Mouse (Mus musculus) liver, embryonic 11.5 days (tissue): ENCODE data around the gene Cpn2. TPM values are rescaled to one million over a fixed set of nuclear protein-coding genes. Genes with fewer than 3 reads are reported as not detected.

ENCODE experiments used
- ATAC-seq: fragments of 200-750 bp; cut with Nextera tagmentation; replicated peaks from 2 replicates; pipeline ENCODE4 v1.8.0; 2017; ENCODE audit warnings: moderate number of reproducible peaks, mild to moderate bottlenecking, moderate TSS enrichment, moderate library complexity; ENCODE audit not compliant: low FRiP score
- DNase-seq: peaks from one replicate; pipeline ENCODE4 v3.0.0-alpha.2; 2017; ENCODE audit warnings: low spot score
- H3K27ac ChIP-seq: fragments of 300-500 bp; sonication (generic); 2 replicates; pipeline ENCODE4 v1.5.1; 2014; ENCODE audit warnings: mild to moderate bottlenecking, low read depth, low read length, control low read depth
- H3K27me3 ChIP-seq: fragments of 300-500 bp; sonication (generic); replicated peaks from 2 replicates; pipeline ENCODE4 v1.6.1; 2014; ENCODE audit warnings: low read length, mixed read lengths; ENCODE audit not compliant: control insufficient read depth, insufficient read depth
- H3K36me3 ChIP-seq: fragments of 300-500 bp; sonication (generic); 2 replicates; pipeline ENCODE4 v1.6.1; 2014; ENCODE audit warnings: mild to moderate bottlenecking, low read length, moderate library complexity, mixed read lengths; ENCODE audit not compliant: control insufficient read depth, insufficient read depth
- H3K4me1 ChIP-seq: fragments of 300-500 bp; sonication (generic); replicated peaks from 2 replicates; pipeline ENCODE4 v1.6.1; 2014; ENCODE audit warnings: low read length, mixed read lengths; ENCODE audit not compliant: control insufficient read depth, insufficient read depth
- H3K4me2 ChIP-seq: fragments of 300-500 bp; sonication (generic); 2 replicates; pipeline ENCODE4 v1.6.1; 2014; ENCODE audit warnings: mild to moderate bottlenecking, control low read depth, moderate library complexity
- H3K4me3 ChIP-seq: fragments of 300-500 bp; sonication (generic); 2 replicates; pipeline ENCODE4 v1.5.1; 2014; ENCODE audit warnings: low read depth, low read length, control low read depth
- H3K9ac ChIP-seq: fragments of 300-500 bp; sonication (generic); 2 replicates; pipeline ENCODE4 v1.6.1; 2014; ENCODE audit warnings: low read depth, low read length, control low read depth
- H3K9me3 ChIP-seq: fragments of 300-500 bp; sonication (generic); 2 replicates; pipeline ENCODE4 v1.6.1; 2016; ENCODE audit warnings: low read length, inconsistent platforms, mixed read lengths; ENCODE audit not compliant: control insufficient read depth
- WGBS: fragments of 180-500 bp; shearing (Covaris S2); extraction: QIAGEN DNeasy Blood & Tissue Kit; methylation state at CpG from one replicate; pipeline ENCODE4 v1.1.7; 2014; 5-methylcytosine and 5-hydroxymethylcytosine counted together
- polyA plus RNA-seq: library from polyadenylated mRNA; unstranded; fragments of >200 nt; fragmentation: Nextera tagmentation; extraction: Ambion mirVana; gene quantifications from 2 replicates; pipeline ENCODE4 v1.2.1, GENCODE M21; 2014

The Cpn2 gene
- polyA plus RNA-seq, 1 experiment from 2014 or later = 1.5 TPM

GRCm38 (mm10) chr16:30271223-30271761 is 4.0 kb upstream of the Cpn2 start:
- Histone ChIP-seq H3K4me3 (no peak overlapping the region), H3K4me1 (no peaks in the 10 kb centered on the region; the same call in 1 of the 2 replicates), H3K9ac (no peak overlapping the region), H3K27ac (no peak overlapping the region), H3K36me3 (no peaks in the 10 kb centered on the region), H3K9me3 (no peaks in the 10 kb centered on the region), H3K4me2 (no peak overlapping the region), H3K27me3 (no peaks in the 10 kb centered on the region)
- no peak for DNase-seq
- no peak for ATAC-seq
- WGBS = 60% methylated on average over 8 of the region's 8 CpGs

- H3K27ac ChIP-seq = no peak overlapping the region
- H3K4me1 ChIP-seq = peaks cover 4% of the 10 kb centered on the region; the same call in 1 of the 2 replicates
- H3K4me3 ChIP-seq = peak overlapping the region; percentile 15; the same call in 1 of the 2 replicates
- H3K9me3 ChIP-seq = no peaks in the 10 kb centered on the region
- no peaks in the 10 kb centered on the region for H3K36me3 ChIP-seq
- DNase-seq = no peak
- H3K9ac ChIP-seq = no peak overlapping the region
- no peaks in the 10 kb centered on the region for H3K27me3 ChIP-seq
- ATAC-seq = no peak
- 81% methylated on average over 5 of the region's 5 CpGs for WGBS
- peak overlapping the region; percentile 48 for H3K4me2 ChIP-seq
These were observed 738 bp downstream of the Cpn2 start for GRCm38 (mm10) chr16:30266561-30266960.

DNA sequence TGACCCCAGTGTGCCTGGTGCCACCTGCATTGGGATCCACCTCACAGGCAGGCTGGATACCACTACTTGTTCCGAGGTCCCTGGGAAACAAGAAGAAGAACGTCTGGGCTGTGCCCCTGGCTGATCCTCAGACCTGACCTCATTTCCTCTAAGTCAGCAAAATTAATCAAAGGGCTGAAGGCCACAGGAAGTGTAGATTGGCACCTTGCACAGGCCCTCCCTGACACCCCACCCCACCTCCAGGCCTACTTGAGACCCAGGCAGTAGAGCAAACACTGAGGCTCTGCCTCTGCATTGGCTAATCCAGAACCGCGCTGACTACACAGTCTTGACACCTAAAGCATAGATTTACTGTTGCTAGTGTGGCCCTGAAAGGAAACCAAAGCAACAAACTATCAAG is 1.7 kb downstream of the Cpn2 start:
- Histone ChIP-seq H3K4me2 (no peak overlapping the region), H3K4me3 (no peak overlapping the region), H3K36me3 (no peaks in the 10 kb centered on the region), H3K27ac (no peak overlapping the region), H3K4me1 (0 out of 2 replicates have a peak, but pooled peaks cover 4% of the 10 kb centered on the region), H3K9me3 (no peaks in the 10 kb centered on the region), H3K27me3 (no peaks in the 10 kb centered on the region), H3K9ac (no peak overlapping the region)
- 69% methylated on average over 4 of the region's 4 CpGs for WGBS
- no peak for DNase-seq
- no peak for ATAC-seq

GRCm38 (mm10) chr16:30263156-30263555 is 4.1 kb downstream of the Cpn2 start:
- no peak for DNase-seq
- 56% methylated on average over 4 of the region's 4 CpGs for WGBS
- Histone ChIP-seq H3K4me1 (peaks cover 6% of the 10 kb centered on the region; the same call in 1 of the 2 replicates), H3K9ac (no peak overlapping the region), H3K27me3 (no peaks in the 10 kb centered on the region), H3K9me3 (no peaks in the 10 kb centered on the region), H3K4me2 (no peak overlapping the region), H3K4me3 (no peak overlapping the region), H3K27ac (no peak overlapping the region), H3K36me3 (no peaks in the 10 kb centered on the region)
- ATAC-seq = no peak

GRCm38 (mm10) chr16:30262664-30263063 is 4.6 kb downstream of the Cpn2 start:
- WGBS = 3% methylated on average over 2 of the region's 2 CpGs
- Histone ChIP-seq H3K36me3 (no peaks in the 10 kb centered on the region), H3K9me3 (no peaks in the 10 kb centered on the region), H3K9ac (no peak overlapping the region), H3K4me3 (no peak overlapping the region), H3K4me1 (peaks cover 9% of the 10 kb centered on the region; the same call in 1 of the 2 replicates), H3K4me2 (no peak overlapping the region), H3K27me3 (no peaks in the 10 kb centered on the region), H3K27ac (no peak overlapping the region)
- ATAC-seq = no peak
- peak; percentile 74 for DNase-seq

- DNase-seq = no peak
- 77% methylated on average over 10 of the region's 10 CpGs for WGBS
- no peak overlapping the region for H3K4me3 ChIP-seq
- H3K4me1 ChIP-seq = peaks cover 9% of the 10 kb centered on the region; the same call in 1 of the 2 replicates
- no peaks in the 10 kb centered on the region for H3K9me3 ChIP-seq
- no peak overlapping the region for H3K9ac ChIP-seq
- no peak overlapping the region for H3K4me2 ChIP-seq
- no peak overlapping the region for H3K27ac ChIP-seq
- H3K27me3 ChIP-seq = no peaks in the 10 kb centered on the region
- ATAC-seq = no peak
- H3K36me3 ChIP-seq = no peaks in the 10 kb centered on the region
These were observed 5.1 kb downstream of the Cpn2 start for GRCm38 (mm10) chr16:30262157-30262556.

- no peak overlapping the region for H3K4me2 ChIP-seq
- H3K4me1 ChIP-seq = peaks cover 9% of the 10 kb centered on the region; the same call in 1 of the 2 replicates
- H3K36me3 ChIP-seq = no peaks in the 10 kb centered on the region
- H3K27ac ChIP-seq = no peak overlapping the region
- H3K9ac ChIP-seq = no peak overlapping the region
- 85% methylated on average over 9 of the region's 9 CpGs for whole genome bisulfite sequencing
- H3K4me3 ChIP-seq = no peak overlapping the region
- no peaks in the 10 kb centered on the region for H3K9me3 ChIP-seq
- DNase-seq (no peak), ATAC-seq (no peak)
- H3K27me3 ChIP-seq = no peaks in the 10 kb centered on the region
These were observed 6.0 kb downstream of the Cpn2 start for GRCm38 (mm10) chr16:30261341-30261740.

DNA sequence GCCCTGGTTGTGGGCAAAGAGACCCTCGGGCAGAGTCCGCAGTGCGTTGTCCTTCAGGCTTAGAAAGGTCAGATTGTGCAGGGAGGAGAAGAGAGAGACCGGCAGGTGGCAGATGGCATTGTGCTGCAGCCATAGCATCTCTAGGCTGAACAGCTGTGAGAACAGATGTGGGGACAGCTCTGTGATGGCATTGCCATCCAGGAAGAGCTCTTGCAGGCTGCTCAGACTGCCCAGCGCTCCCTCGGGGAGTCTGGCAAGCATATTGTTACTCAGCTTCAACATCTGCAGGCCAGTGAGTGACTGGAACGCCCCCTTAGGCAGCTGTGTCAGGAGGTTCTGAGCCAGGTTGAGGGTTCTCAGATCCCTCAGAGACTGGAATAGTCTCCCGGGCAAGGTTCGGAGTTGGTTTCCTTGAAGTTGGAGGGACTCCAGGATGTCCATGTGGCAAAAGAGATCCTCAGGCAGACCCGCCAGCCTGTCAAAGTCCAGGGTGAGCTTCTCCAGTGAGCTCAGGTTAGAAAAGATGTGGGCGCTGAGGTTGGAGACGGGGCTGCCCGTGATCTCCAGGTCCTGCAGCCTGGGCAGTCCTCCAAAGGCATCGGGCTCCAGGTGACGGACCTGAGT is 7.2 kb downstream of the Cpn2 start:
- Histone ChIP-seq H3K27ac (no peak overlapping the region), H3K4me1 (peaks cover 9% of the 10 kb centered on the region; the same call in 1 of the 2 replicates), H3K36me3 (no peaks in the 10 kb centered on the region), H3K27me3 (no peaks in the 10 kb centered on the region), H3K4me3 (no peak overlapping the region), H3K9ac (no peak overlapping the region), H3K9me3 (no peaks in the 10 kb centered on the region), H3K4me2 (no peak overlapping the region)
- DNase-seq = no peak
- ATAC-seq = no peak
- WGBS = 88% methylated on average over 15 of the region's 15 CpGs

DNA sequence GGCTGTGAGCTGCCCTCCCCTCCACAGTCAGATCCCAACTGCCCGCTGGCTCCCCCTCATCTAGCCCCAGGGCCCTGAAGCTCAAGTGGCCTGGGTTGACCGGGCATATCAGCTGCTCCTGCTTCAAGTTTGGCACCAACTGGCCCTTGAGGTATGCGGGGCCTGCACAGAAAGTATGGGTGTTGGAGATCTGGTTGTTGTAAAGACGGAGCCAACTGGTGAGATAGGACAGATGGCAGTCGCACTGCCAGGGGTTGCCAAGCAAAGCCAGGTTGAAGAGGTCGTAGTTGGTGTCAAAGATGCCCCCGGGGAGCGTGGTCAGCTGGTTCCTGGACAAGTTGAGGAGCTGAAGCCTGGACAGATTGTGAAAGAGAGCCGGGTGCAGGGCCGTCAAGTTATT is 7.9 kb downstream of the Cpn2 start:
- no peaks in the 10 kb centered on the region for H3K36me3 ChIP-seq
- no peak overlapping the region for H3K9ac ChIP-seq
- DNase-seq (no peak), ATAC-seq (no peak)
- no peaks in the 10 kb centered on the region for H3K9me3 ChIP-seq
- 85% methylated on average over 10 of the region's 10 CpGs for WGBS
- no peak overlapping the region for H3K27ac ChIP-seq
- H3K4me1 ChIP-seq = peaks cover 9% of the 10 kb centered on the region; the same call in 1 of the 2 replicates
- H3K4me3 ChIP-seq = no peak overlapping the region
- no peaks in the 10 kb centered on the region for H3K27me3 ChIP-seq
- H3K4me2 ChIP-seq = no peak overlapping the region
